ENCODE assay signal across 8 mouse cellular contexts in the genomic region with DNA sequence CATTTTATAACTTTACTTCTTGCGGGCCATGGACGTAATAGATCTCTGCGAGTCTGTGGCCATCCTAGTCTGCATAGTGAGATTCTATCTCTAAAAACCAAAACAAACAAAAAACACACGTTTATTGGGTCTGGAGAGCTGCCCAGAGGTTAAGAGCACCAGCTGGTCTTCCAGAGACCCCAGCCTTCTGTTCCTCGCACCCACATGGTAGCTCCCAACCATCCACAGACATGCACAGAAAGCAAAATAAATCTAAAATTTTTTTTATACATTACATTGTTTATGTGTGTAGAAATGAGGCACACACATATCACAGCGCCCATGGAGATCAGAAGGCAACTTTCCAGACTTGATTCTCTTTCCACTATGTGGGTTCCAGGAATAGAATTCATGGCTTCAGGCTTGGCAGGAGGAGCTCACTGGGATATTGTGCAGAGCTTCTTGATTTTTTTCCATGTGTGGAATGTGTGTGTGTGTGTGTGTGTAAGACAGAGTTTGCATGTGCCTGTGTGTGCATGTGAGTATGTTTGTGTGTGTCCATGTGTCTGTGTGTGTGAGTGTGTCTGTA. TPM values are rescaled to one million over a fixed set of nuclear protein-coding genes. Genes with fewer than 3 reads are reported as not detected.
A peak's percentile ranks its signal among the peaks of the same experiment; 100 is the strongest.
DNase-seq lines count a peak whose midpoint lies in the region; ATAC-seq lines count a peak whose summit lies in the region.

No protein-coding gene starts in this region.

- H3K27me3 ChIP-seq in kidney, embryonic 15.5 days: peaks cover 63% of the 10 kb centered on the region
- peaks cover 27% of the 10 kb centered on the region for H3K27me3 ChIP-seq in embryonic facial prominence, embryonic 14.5 days (replicated peaks; ENCODE audit: control insufficient read depth, insufficient read depth, low read length)
- H3K27me3 ChIP-seq in intestine, embryonic 16.5 days (replicated peaks; ENCODE audit: control insufficient read depth, insufficient read depth, low read length): peaks cover 12% of the 10 kb centered on the region; the same call in 1 of the 2 replicates
- peaks cover 49% of the 10 kb centered on the region for H3K27me3 ChIP-seq in neural tube, embryonic 12.5 days (replicated peaks)

- H3K9ac ChIP-seq in kidney, embryonic 15.5 days: no peak overlapping the region
- peak overlapping the region; percentile 49; the same call in 1 of the 2 replicates for H3K9ac ChIP-seq in embryonic facial prominence, embryonic 14.5 days (ENCODE audit: low read depth, low read length)
- no peak overlapping the region for H3K9ac ChIP-seq in intestine, embryonic 16.5 days (ENCODE audit: low read depth, low read length)
- 0 out of 2 replicates have a peak overlapping the region, but pooled peaks have one; percentile 70 for H3K9ac ChIP-seq in neural tube, embryonic 12.5 days

- no peaks in the 10 kb centered on the region for H3K9me3 ChIP-seq in kidney, embryonic 15.5 days (replicated peaks)
- H3K9me3 ChIP-seq in embryonic facial prominence, embryonic 14.5 days (ENCODE audit: control insufficient read depth, low read length): no peaks in the 10 kb centered on the region
- no peaks in the 10 kb centered on the region for H3K9me3 ChIP-seq in intestine, embryonic 16.5 days (ENCODE audit: control insufficient read depth, low read length)
- H3K9me3 ChIP-seq in neural tube, embryonic 12.5 days: no peaks in the 10 kb centered on the region

- WGBS in kidney, embryonic 15.5 days: 54% methylated on average over 6 of the region's 6 CpGs
- 59% methylated on average over 6 of the region's 6 CpGs for WGBS in embryonic facial prominence, embryonic 14.5 days
- WGBS in intestine, embryonic 16.5 days: 54% methylated on average over 6 of the region's 6 CpGs
- 63% methylated on average over 6 of the region's 6 CpGs for WGBS in neural tube, embryonic 12.5 days

- H3K36me3 ChIP-seq in kidney, embryonic 15.5 days: no peaks in the 10 kb centered on the region
- no peaks in the 10 kb centered on the region for H3K36me3 ChIP-seq in embryonic facial prominence, embryonic 14.5 days (ENCODE audit: control insufficient read depth, insufficient read depth, low read length)
- H3K36me3 ChIP-seq in intestine, embryonic 16.5 days (ENCODE audit: control insufficient read depth, insufficient read depth, low read length): no peaks in the 10 kb centered on the region
- H3K36me3 ChIP-seq in neural tube, embryonic 12.5 days: no peaks in the 10 kb centered on the region

- peaks cover 52% of the 10 kb centered on the region for H3K4me1 ChIP-seq in kidney, embryonic 15.5 days
- peaks cover 12% of the 10 kb centered on the region; the same call in 1 of the 2 replicates for H3K4me1 ChIP-seq in embryonic facial prominence, embryonic 14.5 days (ENCODE audit: control insufficient read depth, insufficient read depth, low read length)
- peaks cover 33% of the 10 kb centered on the region for H3K4me1 ChIP-seq in intestine, embryonic 16.5 days (ENCODE audit: control insufficient read depth, insufficient read depth, low read length)
- peaks cover 33% of the 10 kb centered on the region for H3K4me1 ChIP-seq in neural tube, embryonic 12.5 days

- H3K27ac ChIP-seq in kidney, embryonic 15.5 days: no peak overlapping the region
- H3K27ac ChIP-seq in embryonic facial prominence, embryonic 14.5 days (replicated peaks; ENCODE audit: low read depth, low read length): no peak overlapping the region; the same call in 1 of the 2 replicates
- H3K27ac ChIP-seq in intestine, embryonic 16.5 days (ENCODE audit: low read length): peak overlapping the region; percentile 39; the same call in 1 of the 2 replicates
- no peak overlapping the region for H3K27ac ChIP-seq in neural tube, embryonic 12.5 days

- H3K4me2 ChIP-seq in kidney, embryonic 15.5 days: peak overlapping the region; percentile 90
- H3K4me2 ChIP-seq in embryonic facial prominence, embryonic 14.5 days (ENCODE audit: low read depth, low read length): peak overlapping the region; percentile 97
- peak overlapping the region; percentile 97; the same call in 1 of the 2 replicates for H3K4me2 ChIP-seq in intestine, embryonic 16.5 days (ENCODE audit: low read depth, low read length)
- peak overlapping the region; percentile 90 for H3K4me2 ChIP-seq in neural tube, embryonic 12.5 days (replicated peaks)

- peak overlapping the region; percentile 46 for H3K4me3 ChIP-seq in kidney, embryonic 15.5 days (replicated peaks)
- peak overlapping the region; percentile 50 for H3K4me3 ChIP-seq in embryonic facial prominence, embryonic 14.5 days (ENCODE audit: low read depth, low read length)
- peak overlapping the region; percentile 58 for H3K4me3 ChIP-seq in intestine, embryonic 16.5 days (ENCODE audit: low read length)
- H3K4me3 ChIP-seq in neural tube, embryonic 12.5 days: peak overlapping the region; percentile 75; the same call in 1 of the 2 replicates

- no peak for DNase-seq in kidney, postnatal 36 days
- DNase-seq in embryonic facial prominence, embryonic 14.5 days (ENCODE audit: low spot score): no peak
- no peak for DNase-seq in frontal cortex, postnatal 14 days (ENCODE audit: low spot score in 2 of 2)
- DNase-seq in left cerebral cortex, adult 11 months (ENCODE audit: low spot score): no peak
- DNase-seq in right cerebral cortex, postnatal 10 days (ENCODE audit: low spot score in 2 of 2): no peak

- no peak for ATAC-seq in kidney, embryonic 15.5 days (replicated peaks; ENCODE audit: low FRiP score)
- no peak for ATAC-seq in embryonic facial prominence, embryonic 14.5 days (ENCODE audit: low read depth)
- no peak for ATAC-seq in intestine, embryonic 16.5 days
- ATAC-seq in neural tube, embryonic 12.5 days (ENCODE audit: low FRiP score, low read depth): no peak

RNA-seq across cellular contexts. Expression of gene Unc13a, which starts 0.7 kb away (rescaled TPM):
- 0.80 and 1.2 TPM in 2 replicates for polyA plus RNA-seq in kidney, embryonic 15.5 days (2015; fragmentation: Nextera tagmentation; extraction: Ambion mirVana)
- polyA plus RNA-seq in embryonic facial prominence, embryonic 14.5 days (2014; fragmentation: Nextera tagmentation; extraction: Ambion mirVana): 1.1 and 1.4 TPM in 2 replicates
- polyA plus RNA-seq in intestine, embryonic 16.5 days (2015; fragmentation: Nextera tagmentation; extraction: Ambion mirVana): 0.98 and 1.2 TPM in 2 replicates
- 16.3 and 16.7 TPM in 2 replicates for polyA plus RNA-seq in neural tube, embryonic 12.5 days (2016; fragmentation: Nextera tagmentation; extraction: Ambion mirVana)

RNA-seq across cellular contexts. Expression of gene Jak3, which starts 3.8 kb away (rescaled TPM):
- polyA plus RNA-seq in kidney, embryonic 15.5 days (2015; fragmentation: Nextera tagmentation; extraction: Ambion mirVana): 6.3 and 7.2 TPM in 2 replicates
- 4.8 and 5.2 TPM in 2 replicates for polyA plus RNA-seq in embryonic facial prominence, embryonic 14.5 days (2014; fragmentation: Nextera tagmentation; extraction: Ambion mirVana)
- 11.5 and 13.5 TPM in 2 replicates for polyA plus RNA-seq in intestine, embryonic 16.5 days (2015; fragmentation: Nextera tagmentation; extraction: Ambion mirVana)
- 3.8 and 4.2 TPM in 2 replicates for polyA plus RNA-seq in neural tube, embryonic 12.5 days (2016; fragmentation: Nextera tagmentation; extraction: Ambion mirVana)

RNA-seq across cellular contexts. Expression of gene Insl3, which starts 16.8 kb away (rescaled TPM):
- polyA plus RNA-seq in kidney, embryonic 15.5 days (2015; fragmentation: Nextera tagmentation; extraction: Ambion mirVana): 1.2 and 1.7 TPM in 2 replicates
- 1.0 TPM in 1 of 2 replicates, not detected in the other for polyA plus RNA-seq in embryonic facial prominence, embryonic 14.5 days (2014; fragmentation: Nextera tagmentation; extraction: Ambion mirVana)
- polyA plus RNA-seq in intestine, embryonic 16.5 days (2015; fragmentation: Nextera tagmentation; extraction: Ambion mirVana): 2.4 and 2.5 TPM in 2 replicates
- polyA plus RNA-seq in neural tube, embryonic 12.5 days (2016; fragmentation: Nextera tagmentation; extraction: Ambion mirVana): 1.2 TPM in 1 of 2 replicates, not detected in the other

RNA-seq across cellular contexts. Expression of gene B3gnt3, which starts 29.3 kb away (rescaled TPM):
- 2.8 and 3.9 TPM in 2 replicates for polyA plus RNA-seq in kidney, embryonic 15.5 days (2015; fragmentation: Nextera tagmentation; extraction: Ambion mirVana)
- 0.84 and 0.87 TPM in 2 replicates for polyA plus RNA-seq in embryonic facial prominence, embryonic 14.5 days (2014; fragmentation: Nextera tagmentation; extraction: Ambion mirVana)
- polyA plus RNA-seq in intestine, embryonic 16.5 days (2015; fragmentation: Nextera tagmentation; extraction: Ambion mirVana): 19.2 and 20.9 TPM in 2 replicates
- polyA plus RNA-seq in neural tube, embryonic 12.5 days (2016; fragmentation: Nextera tagmentation; extraction: Ambion mirVana): 0.54 and 0.67 TPM in 2 replicates

RNA-seq across cellular contexts. Expression of gene Fcho1, which starts 53.3 kb away (rescaled TPM):
- 6.3 and 6.5 TPM in 2 replicates for polyA plus RNA-seq in kidney, embryonic 15.5 days (2015; fragmentation: Nextera tagmentation; extraction: Ambion mirVana)
- polyA plus RNA-seq in embryonic facial prominence, embryonic 14.5 days (2014; fragmentation: Nextera tagmentation; extraction: Ambion mirVana): 2.6 and 2.7 TPM in 2 replicates
- polyA plus RNA-seq in intestine, embryonic 16.5 days (2015; fragmentation: Nextera tagmentation; extraction: Ambion mirVana): 5.0 and 6.4 TPM in 2 replicates
- polyA plus RNA-seq in neural tube, embryonic 12.5 days (2016; fragmentation: Nextera tagmentation; extraction: Ambion mirVana): 34.4 and 38.4 TPM in 2 replicates

Comparison
In these comparisons a context has a peak if more than half of its experiments do, and no peak if none do; other contexts are left out.
1. H3K9ac ChIP-seq: peak in embryonic facial prominence, embryonic 14.5 days (single experiment) and neural tube, embryonic 12.5 days (single experiment); none in kidney, embryonic 15.5 days (single experiment) and intestine, embryonic 16.5 days (single experiment).
2. Peak in every context shown above with its lines, with median percentiles within 50 percentile points of each other: H3K4me2 ChIP-seq and H3K4me3 ChIP-seq.